Mouse (Mus musculus) regulatory T cell (primary cell): Measurements from ENCODE around the gene Rpl23.

Experiments
- in situ Hi-C: fragments of 300-600 bp; cut with MboI, MseI; formaldehyde crosslinking; loops from one replicate; pipeline ENCODE4 v1.15.1; 2025; ENCODE audit warnings: high pct_unique_total_duplicates

Gene Rpl23

DNA sequence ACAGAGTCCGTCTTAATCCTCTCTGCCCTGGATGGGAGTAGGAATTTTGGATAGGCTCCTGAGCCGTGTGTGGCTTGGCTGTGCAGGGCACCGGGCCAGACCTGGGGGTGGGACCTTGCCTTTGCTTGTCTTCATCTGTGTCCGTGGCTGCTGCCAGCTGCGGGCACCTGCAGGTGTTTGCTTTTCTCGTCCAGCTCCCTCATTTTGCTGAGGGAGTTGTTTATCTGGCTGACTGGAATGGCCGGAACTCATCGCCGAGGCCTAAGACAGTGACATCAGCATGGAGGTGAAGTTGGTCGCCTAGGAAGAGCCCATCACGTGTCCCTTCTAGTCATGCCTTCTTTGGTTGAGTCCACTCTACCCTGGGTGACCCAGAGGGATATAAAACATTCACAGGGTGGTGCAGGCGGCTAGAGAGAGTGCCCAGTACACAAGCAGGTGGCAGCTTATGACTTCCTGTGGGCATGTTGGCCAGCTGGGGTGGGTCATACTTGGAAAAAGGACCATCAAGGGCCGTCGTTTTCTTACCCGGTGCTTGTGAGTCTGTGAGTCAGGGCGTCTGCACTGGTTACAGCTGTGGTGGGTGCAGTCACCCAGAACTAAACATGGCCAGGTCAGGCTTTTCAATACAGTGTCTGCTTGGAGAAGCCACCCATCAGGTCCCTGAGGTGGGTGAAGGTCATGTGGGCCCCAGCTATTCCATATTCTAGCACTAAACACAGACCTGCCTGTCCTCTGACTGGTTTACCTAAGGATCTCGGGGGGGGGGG lies 31.7 kb upstream of the Rpl23 start:
- in situ Hi-C loops = no loop called here

DNA sequence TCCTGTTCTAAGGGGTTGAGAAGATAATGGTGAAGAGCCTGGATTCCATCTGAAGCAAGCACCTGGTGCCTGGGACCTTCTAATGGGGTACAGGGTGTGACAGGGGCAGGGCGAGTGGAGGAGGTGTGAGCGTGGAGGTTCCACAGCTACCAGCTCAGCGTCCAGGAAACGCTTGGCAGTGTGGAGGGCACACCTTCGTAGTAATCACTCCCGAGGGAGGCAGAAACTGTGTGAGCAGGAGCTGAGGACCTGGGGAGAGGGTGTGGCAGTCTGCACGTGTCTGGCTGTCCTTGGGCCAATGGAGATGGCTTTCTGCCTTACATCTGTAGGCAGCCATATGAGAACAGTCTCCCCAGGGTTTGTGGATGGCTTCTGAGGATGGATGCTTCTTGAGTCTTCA lies 30.8 kb upstream of the Rpl23 start:
- in situ Hi-C loops = no loop called here

- in situ Hi-C loops = no loop called here
Observed at GRCm38 (mm10) chr11:97812491-97812921, 30.3 kb upstream of the Rpl23 start.

DNA sequence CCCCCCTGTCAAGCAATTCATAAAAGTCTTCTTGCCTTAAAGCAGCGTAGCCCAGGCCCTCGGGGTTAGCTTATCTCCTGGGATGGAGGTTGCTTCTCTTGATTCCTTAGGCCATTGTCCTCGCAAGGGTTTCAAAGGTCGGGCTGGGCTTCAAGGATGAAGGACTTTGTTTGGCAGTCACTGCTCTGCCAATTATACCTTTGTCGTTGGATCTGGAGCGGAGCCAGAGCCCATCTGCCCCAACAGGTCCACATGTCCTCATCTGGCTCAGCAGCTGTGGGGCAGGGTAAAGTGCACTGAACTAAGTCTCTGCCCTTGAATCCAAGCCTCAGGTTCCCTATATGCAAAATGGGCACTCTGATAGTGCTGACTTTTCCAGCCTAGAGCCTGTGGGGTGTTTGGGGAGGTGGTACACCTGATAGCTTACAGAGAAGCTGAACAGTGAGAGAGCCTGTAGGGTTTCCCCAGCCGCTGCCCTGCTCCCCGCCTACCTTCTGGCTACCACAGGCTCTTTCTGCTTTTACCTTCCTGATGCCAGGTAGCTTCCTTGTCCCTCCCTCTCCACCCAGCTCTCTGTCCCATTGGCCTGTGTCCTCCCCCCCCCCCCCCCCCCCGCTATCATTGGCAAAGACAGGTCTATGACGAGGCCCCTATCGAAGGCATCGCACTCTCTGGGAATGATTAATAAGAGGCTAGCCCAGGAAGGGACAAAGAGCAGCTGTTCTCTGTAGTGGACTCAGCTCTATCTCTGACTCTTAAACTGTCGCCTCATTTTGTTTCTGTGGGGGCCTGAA lies 29.5 kb upstream of the Rpl23 start:
- in situ Hi-C loops = no loop called here

DNA sequence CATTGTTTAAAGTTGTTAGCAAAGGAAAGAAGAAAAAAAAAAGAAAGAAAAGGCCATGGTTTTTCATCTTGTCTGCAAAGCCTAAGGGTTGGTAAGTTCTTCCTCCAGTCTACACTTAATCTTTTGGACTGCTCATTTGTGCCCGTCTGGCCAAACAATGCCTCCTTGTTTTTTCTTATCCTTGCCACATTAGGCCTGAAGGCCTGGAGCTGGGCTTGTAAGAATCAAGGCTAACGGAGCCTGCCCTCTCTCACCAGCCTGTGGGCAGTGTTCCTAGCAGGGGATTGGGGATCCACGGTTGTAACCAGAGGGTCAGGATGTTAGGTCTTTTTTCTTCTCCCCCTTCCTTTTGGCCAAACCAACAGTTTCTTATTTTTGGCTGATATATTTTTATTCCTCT lies 28.7 kb upstream of the Rpl23 start:
- in situ Hi-C loops = no loop called here

- in situ Hi-C loops = no loop called here
Observed at GRCm38 (mm10) chr11:97810356-97810755, 28.1 kb upstream of the Rpl23 start.

DNA sequence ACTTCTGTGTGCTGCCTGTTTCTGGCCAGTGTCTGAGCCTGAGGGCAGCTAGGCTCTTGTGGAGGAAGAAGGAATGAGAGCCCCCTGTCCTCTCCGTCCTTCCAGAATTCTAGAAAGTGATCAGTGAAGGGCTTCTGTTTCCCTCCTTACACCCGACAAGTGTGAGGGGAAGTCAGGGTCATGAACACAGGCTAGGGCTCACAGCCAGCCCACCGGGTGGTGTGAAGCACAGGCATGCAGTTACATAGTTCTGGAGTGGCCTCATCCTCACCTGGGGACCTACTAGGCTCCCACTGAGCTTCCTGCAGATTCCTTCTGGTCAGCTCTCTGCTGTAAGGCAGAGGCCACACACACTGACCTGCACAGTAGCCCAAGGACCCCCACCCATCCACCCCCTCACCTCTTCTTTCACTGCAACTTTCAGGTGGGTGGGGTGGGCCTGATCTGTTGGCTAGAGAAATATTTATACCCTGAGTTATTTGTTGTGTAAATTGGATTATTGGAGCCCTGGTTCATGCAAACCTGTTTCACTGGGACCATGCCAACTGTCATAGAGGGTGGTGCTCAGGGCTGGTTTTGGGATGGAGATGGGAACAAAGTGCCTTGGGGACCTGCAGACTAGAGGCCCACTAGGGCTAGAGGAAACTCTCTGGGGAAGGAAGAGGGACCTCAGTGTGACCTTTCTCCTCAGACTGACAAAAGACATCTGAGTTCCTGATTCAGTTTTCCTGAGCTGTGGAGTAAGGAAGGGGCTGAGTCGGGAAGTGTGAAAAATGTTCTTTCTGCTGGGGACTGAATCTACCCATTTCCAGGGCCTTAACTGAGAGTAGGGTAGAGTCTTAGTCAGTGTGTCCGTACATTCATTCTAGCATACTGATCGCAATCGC lies 27.2 kb upstream of the Rpl23 start:
- in situ Hi-C loops = no loop called here

DNA sequence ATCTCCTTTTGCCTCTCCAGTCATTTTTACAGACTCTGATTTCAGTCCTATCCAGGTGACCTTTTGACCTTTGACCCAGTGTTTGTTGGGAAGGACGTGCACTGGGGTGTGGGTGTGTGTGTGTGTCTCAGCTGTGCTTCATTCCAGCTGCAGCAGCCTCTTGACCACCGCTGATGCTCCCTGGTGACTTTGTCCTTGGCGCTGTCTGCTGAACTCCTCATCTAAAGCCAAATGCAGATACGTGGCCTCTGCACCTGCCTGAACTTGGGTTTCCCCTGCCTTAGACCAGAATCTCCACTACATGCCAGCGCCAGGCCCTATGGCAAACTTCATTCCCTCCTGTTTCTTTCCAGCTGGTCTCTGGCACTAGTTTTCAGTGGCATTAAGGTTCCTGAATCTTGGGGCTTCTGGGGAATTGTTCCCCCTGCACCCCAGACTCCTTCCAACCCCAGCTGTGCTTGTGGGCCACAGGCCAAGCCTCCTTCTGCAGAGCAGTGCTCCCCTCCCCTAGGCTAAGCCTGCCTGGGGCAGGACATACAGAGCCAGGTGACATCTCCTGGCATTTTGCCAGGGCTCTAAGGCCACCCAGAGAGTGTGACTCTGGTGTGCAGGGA lies 26.5 kb upstream of the Rpl23 start:
- in situ Hi-C loops = no loop called here

- in situ Hi-C loops = no loop called here
Observed at GRCm38 (mm10) chr11:97808093-97808492, 25.9 kb upstream of the Rpl23 start.

- in situ Hi-C loops = no loop called here
Observed at GRCm38 (mm10) chr11:97807626-97808025, 25.4 kb upstream of the Rpl23 start.

DNA sequence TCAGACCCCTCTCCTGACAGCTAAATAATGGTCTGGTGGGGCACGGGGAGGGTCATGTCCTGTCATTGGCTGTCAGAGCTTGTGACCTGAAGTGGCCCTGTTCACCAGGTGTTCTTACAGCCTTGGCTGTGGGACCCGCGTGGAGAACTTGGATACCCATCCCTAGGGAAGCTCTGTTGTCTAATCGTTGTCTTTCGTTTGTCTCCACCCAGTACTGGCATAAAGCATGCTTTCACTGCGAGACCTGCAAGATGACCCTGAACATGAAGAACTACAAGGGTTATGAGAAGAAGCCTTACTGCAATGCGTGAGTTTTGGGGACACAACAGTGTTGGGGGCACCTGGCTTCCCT lies 24.4 kb upstream of the Rpl23 start:
- in situ Hi-C loops = no loop called here

DNA sequence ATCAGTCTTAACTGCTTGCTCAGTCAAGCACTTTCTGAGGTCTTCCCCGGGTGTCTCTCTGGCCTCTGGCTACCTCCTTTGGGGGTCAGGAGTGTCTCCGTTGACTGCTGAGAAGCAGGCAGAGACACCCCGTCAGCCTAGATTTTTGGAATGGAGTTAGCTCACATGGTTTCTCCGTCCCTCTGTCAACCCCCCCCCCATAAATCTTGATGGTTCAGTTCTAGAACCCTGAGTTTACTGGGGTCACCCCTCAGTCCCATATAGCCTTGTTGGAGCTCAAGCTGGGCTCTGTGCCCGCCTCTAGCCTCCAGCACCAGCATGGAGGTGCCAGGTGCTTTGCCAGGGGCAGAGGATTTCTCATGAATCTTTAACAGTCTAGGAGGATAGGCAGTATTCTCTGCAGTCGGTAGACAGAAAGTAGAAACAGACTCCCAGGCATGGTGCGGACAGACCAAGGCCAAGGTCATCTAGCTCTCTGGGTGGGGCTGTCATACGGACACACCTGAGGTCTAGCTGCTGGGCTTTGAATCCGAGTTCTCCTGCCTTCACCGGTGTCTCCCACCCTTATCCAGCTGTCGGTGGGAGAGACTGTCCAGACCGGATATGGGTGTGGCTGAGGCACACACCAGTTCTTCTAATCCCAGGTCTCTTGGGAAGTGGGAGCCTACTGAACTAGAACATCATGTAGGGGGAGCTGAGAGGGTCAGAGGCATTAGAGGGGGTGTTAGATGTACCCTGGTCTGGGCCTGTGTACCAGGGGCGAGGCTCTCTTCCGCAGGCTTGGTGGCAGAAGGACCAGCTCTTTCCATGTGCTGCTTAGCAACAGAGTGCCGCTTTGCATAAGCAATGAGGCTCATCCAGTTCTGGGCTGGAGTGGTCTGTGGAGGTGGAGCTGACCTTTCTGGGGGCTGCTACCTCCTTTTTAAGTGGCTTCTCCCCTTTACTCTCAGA lies 23.7 kb upstream of the Rpl23 start:
- in situ Hi-C loops = no loop called here

DNA sequence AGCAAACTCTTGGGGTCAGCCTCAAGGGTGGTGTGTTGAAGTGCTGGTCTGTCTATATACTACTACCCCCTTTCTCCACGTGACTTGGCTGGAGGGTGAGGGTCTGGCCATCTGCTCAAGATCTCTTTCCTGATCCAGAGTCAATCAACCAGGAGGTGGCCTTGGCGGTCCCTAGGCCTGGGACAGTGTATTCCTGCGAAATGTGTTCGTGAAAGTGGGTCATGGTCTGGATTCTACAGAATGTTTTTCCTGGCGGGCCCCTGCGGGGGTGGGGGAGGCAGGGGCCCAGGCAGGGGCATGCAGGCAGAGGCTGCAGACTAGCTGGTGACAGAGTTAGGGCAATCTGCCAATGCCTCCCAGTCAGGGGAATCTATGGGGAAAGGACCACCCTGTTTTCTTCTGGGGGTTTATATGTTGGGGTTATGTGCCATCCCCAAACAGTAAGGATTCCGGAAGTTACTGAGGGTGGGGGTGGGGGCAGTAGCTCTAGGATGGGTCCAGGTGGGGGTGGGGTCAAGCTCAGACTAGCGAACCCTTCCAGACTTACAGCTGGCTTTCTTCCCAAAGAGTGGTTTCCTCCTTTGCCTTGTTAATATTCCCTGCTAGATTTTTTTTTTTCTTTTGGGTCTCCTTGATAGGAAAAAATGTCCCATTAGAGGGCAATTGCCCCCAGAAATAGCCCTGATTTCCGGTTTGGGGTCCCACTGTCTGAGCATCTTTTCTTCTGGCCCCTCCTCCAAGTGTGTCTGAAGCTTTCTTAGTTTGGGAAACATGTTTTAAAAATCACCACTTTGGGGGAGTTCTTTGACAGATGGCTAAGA lies 22.8 kb upstream of the Rpl23 start:
- in situ Hi-C loops = loop anchor here (5.0 kb wide), 1 partner anchor 37 kb away; the partner anchor contains the start of gene B230217C12Rik

- in situ Hi-C loops = loop anchor here (5.0 kb wide), 1 partner anchor 38 kb away; the partner anchor contains the start of gene B230217C12Rik
Observed at GRCm38 (mm10) chr11:97803847-97804246, 21.6 kb upstream of the Rpl23 start.

DNA sequence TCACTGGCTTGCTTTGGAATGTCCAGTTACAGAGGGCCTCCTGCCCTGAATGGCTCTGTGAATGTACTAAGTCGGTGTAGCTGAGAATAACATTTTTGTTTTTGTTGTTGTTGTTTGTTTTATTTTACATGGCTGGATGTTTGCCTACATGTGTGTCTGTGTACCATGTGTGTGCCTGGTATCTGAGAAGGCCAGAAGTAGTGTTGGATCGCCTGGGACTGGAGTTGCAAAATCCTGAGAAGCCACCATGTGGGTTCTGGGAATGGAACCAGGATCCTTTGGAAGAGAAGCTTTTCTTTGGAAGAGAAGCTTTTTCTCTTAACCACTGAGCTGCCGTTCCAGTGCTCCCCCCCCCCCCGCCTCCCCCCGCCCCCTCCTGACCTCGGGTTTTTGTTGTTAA lies 20.3 kb upstream of the Rpl23 start:
- in situ Hi-C loops = loop anchor here (5.0 kb wide), 1 partner anchor 40 kb away; the partner anchor contains the start of gene B230217C12Rik

- in situ Hi-C loops = loop anchor here (5.0 kb wide), 1 partner anchor 40 kb away; the partner anchor contains the start of gene B230217C12Rik
Observed at GRCm38 (mm10) chr11:97802194-97802470, 19.9 kb upstream of the Rpl23 start.

GRCm38 (mm10) chr11:97801409-97802193 lies 19.4 kb upstream of the Rpl23 start:
- in situ Hi-C loops = loop anchor here (5.0 kb wide), 1 partner anchor 41 kb away; the partner anchor contains the start of gene B230217C12Rik

DNA sequence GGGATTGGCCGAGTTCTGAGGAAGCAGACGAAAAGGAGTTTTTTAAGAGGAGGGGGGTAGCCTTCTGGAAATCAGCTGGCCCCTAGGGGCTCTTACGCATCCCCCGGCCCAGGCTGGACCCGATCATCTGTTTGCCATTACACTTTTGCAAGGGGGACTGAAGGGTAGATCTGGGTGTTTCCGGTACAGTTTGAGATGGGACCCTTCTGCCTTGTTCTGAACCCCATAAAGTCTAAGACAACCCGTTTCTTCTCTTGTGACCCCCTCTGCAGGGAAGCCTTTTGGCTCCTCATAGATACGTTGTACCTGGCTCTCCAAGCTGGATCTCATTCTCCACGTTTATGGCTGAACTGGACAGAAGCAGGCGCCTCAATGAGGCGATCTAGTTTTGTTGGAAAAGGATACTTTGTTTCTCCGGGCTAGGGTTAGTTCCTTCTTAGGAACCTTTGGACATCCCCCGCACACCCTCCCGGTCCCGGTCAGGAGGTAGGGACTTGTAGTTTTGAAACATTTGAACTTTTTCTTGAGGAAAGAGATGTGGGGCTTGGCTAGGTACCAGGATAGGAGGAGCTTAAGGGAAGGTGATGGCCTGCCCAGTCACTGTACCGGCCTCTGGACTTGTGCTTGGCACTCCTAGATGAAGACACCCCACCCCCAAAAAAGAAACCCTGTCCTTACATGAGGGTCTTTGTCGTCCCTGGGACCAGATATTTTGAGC lies 18.6 kb upstream of the Rpl23 start:
- in situ Hi-C loops = loop anchor here (5.0 kb wide), 1 partner anchor 41 kb away; the partner anchor contains the start of gene B230217C12Rik
